Mouse (Mus musculus) megakaryocyte progenitor cell, adult 5-6 weeks (primary cell): ENCODE measurements around the gene Ganab. TPM values are rescaled to one million over a fixed set of nuclear protein-coding genes. Genes with fewer than 3 reads are reported as not detected.
A peak's percentile ranks its signal among the peaks of the same experiment; 100 is the strongest.
"Not testable (repeated sequence)": the region's sequence is repeated elsewhere in the genome, so short reads cannot be mapped to it uniquely, and the experiment has no call there.

ENCODE experiments used
- ATAC-seq: replicated peaks from 2 replicates; pipeline ENCODE4 v1.8.0; 2016; ENCODE audit warnings: mild to moderate bottlenecking, moderate TSS enrichment, inconsistent platforms; ENCODE audit not compliant: poor library complexity
- total RNA-seq, 2 experiments: library from RNA; stranded (forward) in 1 of 2; stranded (reverse) in 1 of 2; fragments of 157-497, 149-512 nt in 1 of 2; fragments of 200-1000 nt in 1 of 2; gene quantifications; 2 replicates each; pipeline versions ENCODE4 v1.2.3 to v1.2.4; 2015 to 2017

Ganab gene
- total RNA-seq, 2 experiments from 2014 or later = 86.0 to 118 TPM

GRCm38 (mm10) chr19:8887585-8888463, 10.0 kb upstream of the Ganab start:
- ATAC-seq = 0 out of 2 replicates have a peak, but pooled peaks have one; percentile 9

- ATAC-seq = peak; percentile 87
These were observed 9.1 kb upstream of the Ganab start, which contains the start of the genes 1810009A15Rik and Gm49416 for GRCm38 (mm10) chr19:8888511-8889385. Gene 1810009A15Rik (plus strand): TSS chr19:8888853. Gene Gm49416 (plus strand): TSS chr19:8888926.

- peak; percentile 66 for ATAC-seq
These were observed 4.8 kb upstream of the Ganab start, which contains the start of gene Ints5 for GRCm38 (mm10) chr19:8892829-8893766. Gene Ints5 (plus strand): TSS chr19:8893005.

GRCm38 (mm10) chr19:8895397-8895960, 2.4 kb upstream of the Ganab start:
- no peak for ATAC-seq

- ATAC-seq = not testable (repeated sequence)
These were observed 1.6 kb upstream of the Ganab start for GRCm38 (mm10) chr19:8896231-8896630.

- not testable (repeated sequence) for ATAC-seq
These were observed 533 bp upstream of the Ganab start for GRCm38 (mm10) chr19:8897211-8897864.

- ATAC-seq = peak; percentile 22; the same call in 1 of the 2 replicates
These were observed 705 bp downstream of the Ganab start for GRCm38 (mm10) chr19:8898576-8898975.

- ATAC-seq = no peak
These were observed 1.2 kb downstream of the Ganab start for GRCm38 (mm10) chr19:8899079-8899478.

GRCm38 (mm10) chr19:8903412-8903811, 5.5 kb downstream of the Ganab start:
- ATAC-seq = no peak

GRCm38 (mm10) chr19:8908531-8908930, 10.7 kb downstream of the Ganab start:
- no peak for ATAC-seq

GRCm38 (mm10) chr19:8911810-8912209, 13.9 kb downstream of the Ganab start:
- ATAC-seq = no peak

GRCm38 (mm10) chr19:8914212-8914611, 16.3 kb downstream of the Ganab start:
- no peak for ATAC-seq

GRCm38 (mm10) chr19:8919000-8919399, 21.1 kb downstream of the Ganab start:
- no peak for ATAC-seq

- ATAC-seq = no peak
These were observed 21.8 kb downstream of the Ganab start for GRCm38 (mm10) chr19:8919684-8920072.

- ATAC-seq = peak; percentile 91
These were observed 22.3 kb downstream of the Ganab start, which contains the start of gene B3gat3 for GRCm38 (mm10) chr19:8920073-8920736. Gene B3gat3 (plus strand): TSS chr19:8920374.

GRCm38 (mm10) chr19:8920836-8921291, 23.0 kb downstream of the Ganab start:
- ATAC-seq = peak; percentile 10; the same call in 1 of the 2 replicates

GRCm38 (mm10) chr19:8921741-8922140, 23.9 kb downstream of the Ganab start:
- ATAC-seq = no peak

- ATAC-seq = no peak
These were observed 28.9 kb downstream of the Ganab start for GRCm38 (mm10) chr19:8926766-8927165.
